Mouse (Mus musculus): ENCODE data around the gene Hs6st3.

DNA sequence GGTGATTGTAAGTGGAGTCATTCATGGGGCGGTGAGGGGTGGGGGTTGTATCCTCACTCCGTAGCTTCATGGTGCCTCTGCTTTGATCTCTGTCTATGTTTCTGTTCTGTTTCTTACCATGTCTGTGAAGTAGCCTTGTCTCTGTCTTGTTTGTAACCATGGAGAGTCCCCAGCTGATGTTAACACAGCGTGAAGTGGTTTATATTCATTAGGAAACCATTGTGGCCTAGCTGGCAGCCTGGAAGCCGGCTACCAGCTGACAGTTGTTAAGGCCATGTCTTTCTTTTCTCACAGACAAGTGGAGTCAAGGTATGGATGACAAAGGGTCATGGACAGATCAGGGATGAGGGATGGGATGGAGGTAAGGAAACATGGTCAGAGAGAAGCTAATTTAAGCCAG lies 12.3 kb upstream of the Hs6st3 start:
- TF ChIP-seq CTCF (conservative IDR thresholded peaks at IDR 0.05 in 1 of 2, IDR thresholded peaks at IDR 0.05 in 1 of 2; ENCODE audit: low read depth in 2 of 2, low read length in 2 of 2) (no peak), MAX (IDR thresholded peaks at IDR 0.05; ENCODE audit: low read length) (no peak), EP300 (IDR thresholded peaks at IDR 0.05; ENCODE audit: low read length) (no peak), KAT2A (IDR thresholded peaks at IDR 0.05; ENCODE audit: insufficient replicate concordance, low read length) (no peak), POLR2A (IDR thresholded peaks at IDR 0.05; ENCODE audit: low read depth, low read length) (no peak), TBP (conservative IDR thresholded peaks at IDR 0.05; ENCODE audit: low read depth, low read length) (no peak)
